Mouse (Mus musculus): ENCODE data around the gene Pigp.

Pigp gene

DNA sequence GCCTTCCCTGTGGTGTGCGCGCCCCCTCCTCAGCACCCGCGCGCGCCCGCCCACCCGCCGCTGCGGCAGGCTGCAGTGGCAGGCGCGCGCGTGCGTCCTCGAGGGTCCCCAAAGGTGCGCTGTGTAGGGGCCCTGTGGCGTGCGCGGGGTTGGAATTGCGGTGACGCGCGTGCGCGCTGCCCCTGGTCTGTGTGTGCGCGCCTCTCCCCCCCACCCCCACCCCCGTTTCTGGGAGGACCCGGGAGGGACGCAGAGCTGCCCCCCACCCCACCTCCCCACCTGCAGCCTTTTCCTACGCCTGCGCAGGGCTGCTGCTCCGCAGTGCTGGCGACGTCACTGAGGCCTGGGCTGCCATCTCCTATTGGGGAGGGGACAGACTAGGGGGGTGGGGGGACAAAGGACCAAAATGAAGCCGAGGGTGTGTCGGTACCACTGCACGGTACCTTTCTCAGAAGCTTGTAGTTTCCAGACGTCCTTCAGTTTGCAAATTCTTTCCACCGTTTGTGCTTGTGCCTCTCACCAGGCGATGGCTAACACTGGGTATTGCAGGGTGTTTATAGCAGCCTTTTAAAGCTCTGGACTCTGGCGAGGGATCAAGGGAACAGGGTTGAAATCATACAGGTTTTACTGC, at the start of gene Pigp:
Gene Pigp (minus strand): TSS at position 542 of the 631 bp plus-strand sequence.
- DNase-seq: peak; percentile 56

DNA sequence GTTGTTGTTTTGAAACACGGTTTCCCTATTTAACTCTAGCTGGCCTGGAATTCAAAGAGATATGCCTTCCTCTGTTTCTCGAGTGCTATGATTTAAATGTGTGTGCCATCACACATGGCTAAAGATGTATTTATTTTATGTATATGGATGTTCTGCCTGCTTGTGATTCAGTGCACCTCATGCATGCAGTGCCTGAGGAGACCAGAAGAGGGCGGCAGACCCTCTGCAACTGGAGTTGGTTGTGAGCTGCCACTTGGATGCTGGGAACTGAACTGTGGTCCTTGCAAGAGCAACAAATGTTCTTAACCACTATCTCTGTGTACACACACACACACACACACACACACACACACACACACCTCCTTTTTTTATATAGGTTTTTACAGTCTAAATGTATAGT, 48.9 kb upstream of the Pigp start:
- DNase-seq: no peak

- DNase-seq: no peak
Measured at GRCm38 (mm10) chr16:94414151-94414550, 42.5 kb upstream of the Pigp start.

GRCm38 (mm10) chr16:94412760-94413159, 41.1 kb upstream of the Pigp start:
- no peak for DNase-seq

DNA sequence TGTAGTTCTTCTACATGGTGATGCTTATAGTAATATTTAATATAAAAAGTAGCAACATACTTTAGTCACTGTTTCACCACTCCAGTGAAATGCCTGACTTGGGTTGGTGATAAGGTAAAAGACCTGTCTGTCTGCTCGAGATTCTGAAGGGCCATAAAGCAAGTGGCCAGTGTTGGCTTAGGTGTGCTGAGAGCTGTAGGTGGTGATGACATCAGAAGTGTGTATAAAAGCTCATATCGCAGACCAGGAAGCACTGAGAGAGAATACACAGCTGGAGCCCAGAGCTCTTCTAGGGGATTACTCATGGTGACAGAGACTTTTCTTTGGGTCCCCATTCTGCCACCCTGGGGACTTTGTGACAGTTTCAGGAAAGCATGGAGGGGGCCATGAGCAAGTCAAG, 40.6 kb upstream of the Pigp start:
- no peak for DNase-seq

- no peak for DNase-seq
Measured at GRCm38 (mm10) chr16:94411287-94411686, 39.6 kb upstream of the Pigp start.

DNA sequence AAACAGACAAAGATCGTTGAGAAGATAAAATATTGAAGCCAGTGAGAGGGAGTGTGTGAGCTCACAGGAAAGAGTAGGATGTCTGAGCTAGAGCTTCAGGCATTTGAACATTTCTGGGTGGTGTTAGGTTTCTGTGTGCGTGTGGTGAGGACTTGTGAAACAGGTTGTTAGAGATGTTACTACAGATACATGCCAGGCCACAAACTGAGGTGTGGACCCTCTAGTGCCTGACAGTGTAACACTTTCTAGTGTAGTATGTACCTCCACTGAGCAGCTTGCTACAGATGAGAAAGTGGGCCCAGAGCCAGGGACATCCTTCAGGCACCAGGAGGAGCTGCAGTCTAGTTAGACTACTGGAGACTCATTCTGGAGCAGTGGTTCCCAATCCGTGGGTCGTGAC, 30.5 kb upstream of the Pigp start:
- DNase-seq: peak; percentile 32

DNA sequence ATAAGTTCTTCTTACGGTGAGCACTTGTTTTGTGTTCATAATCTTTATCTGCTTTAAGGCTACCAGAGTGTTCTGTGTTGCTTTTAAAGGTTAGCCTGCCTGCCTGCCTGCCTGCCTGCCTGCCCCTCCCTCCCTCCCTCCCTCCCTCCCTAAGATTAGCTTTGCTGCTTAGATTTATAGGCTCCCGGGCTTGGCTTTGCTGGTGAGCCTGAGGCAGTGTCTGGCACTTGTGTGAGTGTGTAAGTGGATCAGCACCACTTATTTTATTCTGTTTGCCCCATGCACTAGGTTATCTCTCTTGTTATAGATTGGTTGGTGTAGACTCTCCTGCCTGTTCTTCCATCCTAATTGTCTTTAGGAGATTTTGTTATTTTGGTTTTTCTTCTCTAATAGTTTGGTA, 30.0 kb upstream of the Pigp start:
- DNase-seq: no peak

GRCm38 (mm10) chr16:94399141-94399540, 27.5 kb upstream of the Pigp start:
- no peak for DNase-seq

DNA sequence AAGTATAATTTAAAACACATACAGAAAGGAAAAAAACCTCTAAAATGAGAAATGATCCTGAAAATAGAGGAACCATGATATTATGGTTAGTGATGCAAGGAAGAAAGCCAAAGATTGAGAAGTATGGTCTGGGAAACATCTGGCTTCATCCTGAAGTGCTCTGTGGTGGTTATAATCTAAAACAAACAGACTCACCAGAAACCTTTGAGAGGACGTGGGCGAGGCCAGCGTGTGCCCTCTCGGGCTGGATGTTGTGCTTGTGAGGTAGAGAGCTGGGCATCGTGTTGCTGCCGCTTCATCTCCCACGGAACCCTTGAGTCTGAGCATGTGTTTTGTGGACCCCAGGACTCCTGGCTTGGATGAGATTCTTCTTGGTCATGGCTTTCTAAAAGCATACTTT, 25.0 kb upstream of the Pigp start:
- no peak for DNase-seq

GRCm38 (mm10) chr16:94395051-94395450, 23.4 kb upstream of the Pigp start:
- no peak for DNase-seq

DNA sequence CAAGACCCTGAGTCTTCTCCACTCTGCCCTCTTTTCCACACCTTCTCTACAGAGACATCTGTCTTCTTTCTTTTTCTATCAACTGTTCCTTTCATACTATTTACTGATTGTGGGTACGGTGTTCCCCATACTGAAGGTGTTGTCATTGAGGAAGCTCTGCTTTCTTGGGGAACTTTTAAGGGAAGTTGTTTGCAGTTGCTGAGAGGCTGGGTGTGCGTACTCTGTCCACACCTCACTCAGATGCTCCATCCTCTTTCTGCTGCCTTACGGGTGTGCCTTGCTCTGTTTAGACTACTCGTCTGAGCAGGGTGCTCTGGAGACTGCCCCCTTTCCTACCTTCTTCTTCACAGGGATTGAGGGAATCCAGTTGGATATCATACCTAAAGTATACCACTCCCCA, 20.7 kb upstream of the Pigp start:
- no peak for DNase-seq

DNA sequence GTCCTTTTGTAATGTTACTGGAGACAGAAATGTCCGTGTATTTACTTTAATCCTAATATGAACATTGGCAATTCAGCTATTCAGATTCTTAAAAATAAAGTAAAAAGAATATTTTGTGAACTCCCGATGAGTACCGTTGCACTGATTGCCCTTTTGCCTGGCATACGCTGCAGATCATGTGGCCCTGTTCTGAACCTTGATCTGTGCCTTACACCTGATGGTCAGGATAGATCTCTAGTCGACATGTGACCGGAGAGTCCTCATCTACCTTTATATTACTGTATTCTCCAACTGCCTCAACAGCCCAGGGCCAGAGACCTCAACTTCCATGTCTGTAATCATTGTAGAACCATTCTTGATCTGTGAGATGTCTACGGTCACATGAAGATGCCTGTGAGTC, 16.0 kb upstream of the Pigp start:
- no peak for DNase-seq

DNA sequence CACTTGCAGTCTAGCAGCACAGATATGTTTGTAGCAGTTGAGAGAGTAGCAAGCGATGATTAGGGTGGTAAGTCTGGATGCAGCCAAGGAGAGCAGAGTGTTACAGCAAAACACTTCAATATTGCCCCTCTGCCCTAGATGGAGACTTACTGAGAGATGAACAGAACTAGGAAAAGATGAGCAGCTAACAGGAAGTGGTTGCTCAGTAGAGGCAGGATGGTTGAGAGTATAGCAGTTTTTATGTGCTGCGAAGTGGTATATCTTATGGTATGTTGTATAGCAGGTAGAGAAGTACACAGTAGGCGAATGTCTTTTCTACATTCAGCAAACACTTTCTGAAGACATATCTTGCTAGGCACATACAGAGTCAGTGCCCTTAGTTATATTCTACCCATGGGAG, 11.6 kb upstream of the Pigp start:
- DNase-seq: no peak

DNA sequence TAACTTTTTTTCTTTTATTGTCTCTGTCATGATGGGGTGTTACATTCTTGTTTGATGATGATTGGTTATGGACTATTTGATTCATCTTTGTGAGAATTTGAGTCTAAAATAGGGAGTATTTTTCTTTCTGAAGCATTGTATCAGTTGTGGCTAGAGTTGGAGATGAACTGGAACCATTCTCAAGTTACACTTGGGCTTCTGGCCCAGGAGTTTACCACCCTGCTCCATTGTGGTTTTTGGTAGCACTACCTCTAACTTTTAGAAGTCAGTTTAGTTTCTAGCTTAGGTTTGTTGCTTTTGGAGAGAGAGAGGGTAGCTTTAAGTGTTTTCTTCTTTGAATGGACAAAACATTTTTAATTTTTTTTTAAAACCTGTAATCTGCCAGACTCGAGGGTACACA, 7.7 kb upstream of the Pigp start:
- DNase-seq: no peak

- peak; percentile 79 for DNase-seq
Measured at GRCm38 (mm10) chr16:94370915-94371300, 734 bp downstream of the Pigp start.

- DNase-seq: peak; percentile 90
Measured at GRCm38 (mm10) chr16:94370173-94370914, 1.3 kb downstream of the Pigp start, which contains the start of gene Ttc3. Ttc3 (plus strand) TSS chr16:94370618.

GRCm38 (mm10) chr16:94369596-94370172, 2.0 kb downstream of the Pigp start:
- peak; percentile 8 for DNase-seq

GRCm38 (mm10) chr16:94365435-94365834, 6.2 kb downstream of the Pigp start:
- DNase-seq: no peak

DNA sequence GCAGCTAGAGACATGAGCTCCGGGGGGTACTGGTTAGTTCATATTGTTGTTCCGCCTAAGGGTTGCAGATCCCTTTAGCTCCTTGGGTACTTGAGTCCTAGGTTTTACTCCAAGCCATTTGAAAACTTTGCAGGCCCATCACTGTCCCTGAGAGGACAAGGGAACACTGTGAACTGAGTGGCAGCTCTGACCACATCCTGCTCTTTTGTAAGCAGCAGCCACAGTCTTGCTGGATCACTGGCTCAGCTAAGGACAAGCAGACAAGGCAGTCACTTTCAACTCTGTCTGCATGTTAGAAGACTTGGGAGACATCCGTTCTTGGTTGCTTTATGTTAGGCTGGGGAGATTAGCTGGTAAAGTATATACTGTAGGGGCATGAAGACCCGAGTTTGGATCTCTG, 7.8 kb downstream of the Pigp start:
- DNase-seq: no peak

DNA sequence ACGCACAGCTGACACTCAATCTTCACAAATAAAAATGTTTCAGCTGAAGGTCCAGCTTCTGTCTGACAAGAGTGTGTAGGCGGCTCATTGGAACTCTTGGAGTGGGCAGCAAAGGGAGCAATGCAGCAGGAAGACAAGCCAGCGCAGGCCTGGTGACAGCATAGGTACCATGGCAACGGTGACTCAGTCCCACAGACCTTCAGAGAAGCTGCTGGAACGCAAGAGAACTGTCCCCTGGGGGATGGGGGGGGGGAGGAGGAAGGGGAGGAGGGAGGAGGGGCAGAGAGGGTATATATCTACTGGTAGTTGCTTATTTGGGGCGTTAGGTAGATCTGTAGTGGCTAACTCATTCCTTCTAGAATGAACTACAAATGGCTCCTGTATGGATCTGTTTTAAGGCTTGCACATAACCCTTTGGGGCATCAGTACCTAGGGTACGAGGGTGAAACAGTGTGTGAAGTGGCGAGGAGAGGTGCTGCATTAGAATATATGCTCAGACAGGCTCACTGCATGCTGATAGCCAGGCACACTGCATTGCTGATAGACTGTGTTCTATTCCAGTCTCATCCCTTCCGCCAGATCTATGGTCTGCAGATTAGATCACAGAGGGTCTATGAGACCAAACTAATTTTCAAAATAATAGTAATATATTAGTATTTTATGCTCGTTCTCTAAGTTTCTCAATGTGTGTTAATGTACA, 9.3 kb downstream of the Pigp start:
- peak; percentile 40 for DNase-seq

DNA sequence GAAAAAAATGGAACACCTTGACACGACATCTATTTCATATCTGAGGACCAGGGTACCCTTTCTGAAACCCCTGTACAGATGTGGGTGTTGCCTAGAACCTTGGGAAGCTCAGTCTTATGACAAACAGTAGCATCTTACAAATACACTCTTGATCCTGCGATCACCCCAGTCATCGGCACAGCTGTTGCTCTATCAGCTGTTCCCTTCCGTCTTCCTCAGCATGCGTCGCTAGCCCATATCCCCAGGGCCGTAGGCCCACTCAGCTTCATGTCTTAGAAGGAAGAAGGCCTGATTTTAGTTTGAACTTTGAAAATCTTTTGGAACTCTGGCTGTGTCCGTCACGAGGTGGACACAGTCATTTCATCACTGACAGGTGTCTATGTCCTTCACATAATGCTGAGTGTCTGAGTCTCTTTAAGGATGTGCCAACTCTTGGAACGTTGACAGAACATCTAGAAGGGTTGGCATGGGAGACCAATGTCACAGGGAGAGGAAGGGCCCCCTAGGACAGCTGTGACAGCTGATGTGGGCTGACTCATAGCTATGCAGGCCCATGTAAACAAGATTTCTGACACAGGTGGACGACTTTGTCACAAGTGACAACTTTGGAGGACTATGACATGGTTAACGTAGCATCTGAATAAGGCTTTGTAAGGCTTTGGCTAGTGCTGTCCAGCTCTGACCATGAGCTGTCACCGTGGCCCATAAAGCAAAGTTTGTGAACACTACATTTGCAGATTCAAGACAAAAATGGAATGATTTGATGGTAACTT, 10.9 kb downstream of the Pigp start:
- DNase-seq: no peak

DNA sequence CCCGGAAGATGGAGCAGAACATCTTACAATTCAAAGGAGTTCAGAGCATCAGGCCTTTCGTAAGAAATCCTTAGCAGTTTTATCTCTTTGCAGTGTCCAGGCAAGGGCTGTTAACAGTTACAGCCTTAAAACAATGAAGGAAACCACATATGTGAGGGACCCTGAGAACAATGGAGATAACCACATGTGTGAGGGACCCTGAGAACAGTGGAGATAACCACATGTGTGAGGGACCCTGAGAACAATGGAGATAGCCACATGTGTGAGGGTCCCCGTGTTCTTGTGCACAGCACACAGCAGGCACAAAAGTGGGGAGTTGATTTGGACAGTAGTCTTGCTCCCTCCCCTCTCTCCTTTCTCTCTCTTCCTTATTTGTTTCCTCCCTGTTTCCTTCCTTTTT, 13.6 kb downstream of the Pigp start:
- no peak for DNase-seq

All from lung, postnatal 36 days (tissue).